Mouse (Mus musculus) limb, embryonic 14.5 days (tissue): ENCODE data around the gene Ccdc50. TPM values are rescaled to one million over a fixed set of nuclear protein-coding genes. Genes with fewer than 3 reads are reported as not detected.

ENCODE experiments used
- ATAC-seq: fragments of 200-750 bp; cut with Nextera tagmentation; 2 replicates; pipeline ENCODE4 v1.8.0; 2017; ENCODE audit warnings: low read depth, moderate number of reproducible peaks, moderate TSS enrichment; ENCODE audit not compliant: low FRiP score
- DNase-seq: peaks from one replicate; pipeline ENCODE4 v3.0.0-alpha.2; 2015; ENCODE audit warnings: low spot score
- H3K27ac ChIP-seq: fragments of 300-500 bp; sonication (generic); replicated peaks from 2 replicates; pipeline ENCODE4 v1.5.1; 2014; ENCODE audit warnings: low read depth, mild to moderate bottlenecking, low read length, moderate library complexity, mixed read lengths
- H3K27me3 ChIP-seq: fragments of 300-500 bp; sonication (generic); 2 replicates; pipeline ENCODE4 v1.6.1; 2014; ENCODE audit warnings: low read length, mixed read lengths; ENCODE audit not compliant: control insufficient read depth, insufficient read depth
- H3K36me3 ChIP-seq: fragments of 300-500 bp; sonication (generic); 2 replicates; pipeline ENCODE4 v1.6.1; 2014; ENCODE audit warnings: mild to moderate bottlenecking, low read length, moderate library complexity, mixed read lengths; ENCODE audit not compliant: control insufficient read depth, insufficient read depth
- H3K4me1 ChIP-seq: fragments of 300-500 bp; sonication (generic); 2 replicates; pipeline ENCODE4 v1.6.1; 2014; ENCODE audit warnings: antibody characterized with exemption, low read length, mixed read lengths; ENCODE audit not compliant: control insufficient read depth, insufficient read depth
- H3K4me2 ChIP-seq: fragments of 300-500 bp; sonication (generic); replicated peaks from 2 replicates; pipeline ENCODE4 v1.6.1; 2014; ENCODE audit warnings: low read depth, mild to moderate bottlenecking, low read length, moderate library complexity; ENCODE audit not compliant: severe bottlenecking
- H3K4me3 ChIP-seq: fragments of 300-500 bp; sonication (generic); replicated peaks from 2 replicates; pipeline ENCODE4 v1.5.1; 2014; ENCODE audit warnings: low read length
- H3K9ac ChIP-seq: fragments of 300-500 bp; sonication (generic); 2 replicates; pipeline ENCODE4 v1.6.1; 2014; ENCODE audit warnings: mild to moderate bottlenecking, low read depth, low read length, moderate library complexity; ENCODE audit not compliant: severe bottlenecking
- H3K9me3 ChIP-seq: fragments of 300-500 bp; sonication (generic); 2 replicates; pipeline ENCODE4 v1.6.1; 2016; ENCODE audit warnings: low read length; ENCODE audit not compliant: control insufficient read depth
- POLR2A ChIP-seq: fragments of 200-500 bp; IDR thresholded peaks from 2 replicates; pipeline ENCODE4 v1.8.0; 2012; ENCODE audit warnings: inconsistent platforms, mild to moderate bottlenecking, moderate library complexity, borderline replicate concordance; ENCODE audit not compliant: insufficient read depth, insufficient read length; ENCODE audit errors: extremely low read depth
- WGBS: fragments of 180-500 bp; shearing (Covaris S2); extraction: QIAGEN DNeasy Blood & Tissue Kit; methylation state at CpG from one replicate; pipeline ENCODE4 v1.1.7; 2014; 5-methylcytosine and 5-hydroxymethylcytosine counted together
- polyA plus RNA-seq, 2 experiments: library from polyadenylated mRNA; depleted of rRNA in 1 of 2; stranded (reverse) in 1 of 2; unstranded in 1 of 2; fragments of >200 nt; fragmentation: Nextera tagmentation in 1 of 2; extraction: Ambion mirVana in 1 of 2; gene quantifications; 2 replicates each; pipeline versions ENCODE4 v1.2.1 to v1.2.3; 2012 to 2014

Gene Ccdc50
- polyA plus RNA-seq, 2 experiments = 39.4 to 50.5 TPM

- no peak for DNase-seq
Measured at GRCm38 (mm10) chr16:27416937-27417584, 28.4 kb downstream of the Ccdc50 start.

GRCm38 (mm10) chr16:27417632-27418031 is 29.0 kb downstream of the Ccdc50 start:
- 92% methylated on average over 3 of the region's 3 CpGs for WGBS
- Histone ChIP-seq H3K9me3 (peaks cover 9% of the 10 kb centered on the region; the same call in 1 of the 2 replicates), H3K4me1 (no peaks in the 10 kb centered on the region), H3K27me3 (no peaks in the 10 kb centered on the region), H3K36me3 (peaks cover 63% of the 10 kb centered on the region), H3K27ac (no peak overlapping the region), H3K4me3 (no peak overlapping the region), H3K4me2 (no peak overlapping the region), H3K9ac (no peak overlapping the region)
- no peak for TF ChIP-seq POLR2A
- no peak for DNase-seq
- no peak for ATAC-seq

More at GRCm38 (mm10) chr16:27416937-27417584, 28.4 kb downstream of the Ccdc50 start:
- Histone ChIP-seq H3K9me3 (0 out of 2 replicates have a peak, but pooled peaks cover 5% of the 10 kb centered on the region), H3K4me2 (no peak overlapping the region), H3K36me3 (peaks cover 57% of the 10 kb centered on the region), H3K27me3 (no peaks in the 10 kb centered on the region), H3K27ac (no peak overlapping the region), H3K4me1 (no peaks in the 10 kb centered on the region), H3K9ac (no peak overlapping the region), H3K4me3 (no peak overlapping the region)
- no peak for ATAC-seq
- WGBS = 90% methylated on average over 6 of the region's 6 CpGs
- TF ChIP-seq POLR2A = no peak

GRCm38 (mm10) chr16:27420982-27421381 is 32.3 kb downstream of the Ccdc50 start:
- Histone ChIP-seq H3K9ac (no peak overlapping the region), H3K27ac (no peak overlapping the region), H3K4me1 (no peaks in the 10 kb centered on the region), H3K4me2 (no peak overlapping the region), H3K9me3 (peaks cover 11% of the 10 kb centered on the region; the same call in 1 of the 2 replicates), H3K27me3 (no peaks in the 10 kb centered on the region), H3K36me3 (peaks cover 43% of the 10 kb centered on the region), H3K4me3 (no peak overlapping the region)
- no peak for ATAC-seq
- WGBS = 94% methylated on average over 3 of the region's 3 CpGs
- no peak for TF ChIP-seq POLR2A
- no peak for DNase-seq

GRCm38 (mm10) chr16:27435034-27435433 is 46.4 kb downstream of the Ccdc50 start:
- H3K4me2 ChIP-seq = no peak overlapping the region
- no peak overlapping the region for H3K4me3 ChIP-seq
- 85% methylated on average over 3 of the region's 3 CpGs for WGBS
- H3K27me3 ChIP-seq = no peaks in the 10 kb centered on the region
- H3K4me1 ChIP-seq = no peaks in the 10 kb centered on the region
- no peak overlapping the region for H3K9ac ChIP-seq
- H3K36me3 ChIP-seq = peaks cover 40% of the 10 kb centered on the region
- DNase-seq = no peak
- no peak for TF ChIP-seq POLR2A
- no peak for ATAC-seq
- no peak overlapping the region for H3K27ac ChIP-seq
- no peaks in the 10 kb centered on the region for H3K9me3 ChIP-seq

GRCm38 (mm10) chr16:27443941-27444340 is 55.3 kb downstream of the Ccdc50 start:
- H3K9me3 ChIP-seq = no peaks in the 10 kb centered on the region
- H3K27me3 ChIP-seq = no peaks in the 10 kb centered on the region
- no peak overlapping the region for H3K27ac ChIP-seq
- no peak overlapping the region for H3K9ac ChIP-seq
- ATAC-seq = no peak
- H3K4me1 ChIP-seq = no peaks in the 10 kb centered on the region
- H3K4me2 ChIP-seq = no peak overlapping the region
- no peak for TF ChIP-seq POLR2A
- DNase-seq = no peak
- H3K36me3 ChIP-seq = peaks cover 49% of the 10 kb centered on the region
- 82% methylated on average over 3 of the region's 3 CpGs for WGBS
- no peak overlapping the region for H3K4me3 ChIP-seq

- no peak for ATAC-seq
- Histone ChIP-seq H3K4me1 (no peaks in the 10 kb centered on the region), H3K36me3 (peaks cover 28% of the 10 kb centered on the region), H3K9me3 (no peaks in the 10 kb centered on the region), H3K27me3 (no peaks in the 10 kb centered on the region), H3K4me3 (no peak overlapping the region), H3K9ac (no peak overlapping the region), H3K4me2 (no peak overlapping the region), H3K27ac (no peak overlapping the region)
- no peak for TF ChIP-seq POLR2A
- no peak for DNase-seq
- 95% methylated on average over 5 of the region's 5 CpGs for WGBS
Measured at GRCm38 (mm10) chr16:27449360-27449759, 60.7 kb downstream of the Ccdc50 start.
